Mouse (Mus musculus): ENCODE measurements around the gene Klhl33. TPM values are rescaled to one million over a fixed set of nuclear protein-coding genes. Genes with fewer than 3 reads are reported as not detected.
"Not testable (repeated sequence)": the region's sequence is repeated elsewhere in the genome, so short reads cannot be mapped to it uniquely, and the experiment has no call there.

The Klhl33 gene
- polyA plus RNA-seq (2014; fragmentation: Nextera tagmentation; extraction: Ambion mirVana): 0.76 and 1.4 TPM in 2 replicates

GRCm38 (mm10) chr14:50897374-50897765, at the start of gene Klhl33:
Klhl33 (minus strand) TSS chr14:50897507.
- peak within 1 kb of the TSS; percentile 55 for H3K9ac ChIP-seq (replicated peaks; ENCODE audit: low read length)
- WGBS: 40% methylated on average over 7 of the region's 7 CpGs
- peak within 1 kb of the TSS; percentile 79 for H3K4me2 ChIP-seq (ENCODE audit: low read length)
- no peaks in the 10 kb centered on the region for H3K9me3 ChIP-seq (ENCODE audit: control insufficient read depth, low read length)
- H3K27ac ChIP-seq (replicated peaks; ENCODE audit: low read depth, low read length): no peak within 1 kb of the TSS
- no peaks in the 10 kb centered on the region for H3K4me1 ChIP-seq (ENCODE audit: control insufficient read depth, insufficient read depth, low read length)
- no peak for DNase-seq
- peak within 1 kb of the TSS; percentile 42 for H3K4me3 ChIP-seq (replicated peaks; ENCODE audit: low read depth, low read length)
- no peaks in the 10 kb centered on the region for H3K27me3 ChIP-seq (ENCODE audit: control insufficient read depth, insufficient read depth, low read length)
- no peaks in the 10 kb centered on the region for H3K36me3 ChIP-seq (ENCODE audit: control insufficient read depth, insufficient read depth, low read length)
- no peak for ATAC-seq (ENCODE audit: low FRiP score, low TSS enrichment)

GRCm38 (mm10) chr14:50945526-50945925, 48.2 kb upstream of the Klhl33 start:
- WGBS: 33% methylated on average over 3 of the region's 3 CpGs
- not testable (repeated sequence) for H3K4me1 ChIP-seq (ENCODE audit: control insufficient read depth, insufficient read depth, low read length); H3K36me3 ChIP-seq (ENCODE audit: control insufficient read depth, insufficient read depth, low read length); DNase-seq; ATAC-seq (ENCODE audit: low FRiP score, low TSS enrichment); H3K27ac ChIP-seq (replicated peaks; ENCODE audit: low read depth, low read length); H3K27me3 ChIP-seq (ENCODE audit: control insufficient read depth, insufficient read depth, low read length); H3K9me3 ChIP-seq (ENCODE audit: control insufficient read depth, low read length)
- Histone ChIP-seq H3K4me3 (replicated peaks; ENCODE audit: low read depth, low read length) (peak overlapping the region; percentile 34), H3K4me2 (ENCODE audit: low read length) (peak overlapping the region; percentile 53), H3K9ac (replicated peaks; ENCODE audit: low read length) (0 out of 2 replicates have a peak overlapping the region, but pooled peaks have one; percentile 51)

GRCm38 (mm10) chr14:50945081-50945480, 47.8 kb upstream of the Klhl33 start:
- H3K27me3 ChIP-seq (ENCODE audit: control insufficient read depth, insufficient read depth, low read length); H3K36me3 ChIP-seq (ENCODE audit: control insufficient read depth, insufficient read depth, low read length); ATAC-seq (ENCODE audit: low FRiP score, low TSS enrichment); H3K4me1 ChIP-seq (ENCODE audit: control insufficient read depth, insufficient read depth, low read length); DNase-seq; H3K9me3 ChIP-seq (ENCODE audit: control insufficient read depth, low read length): not testable (repeated sequence)
- 11% methylated on average over 6 of the region's 6 CpGs for WGBS
- Histone ChIP-seq H3K4me3 (replicated peaks; ENCODE audit: low read depth, low read length) (peak overlapping the region; percentile 34), H3K27ac (replicated peaks; ENCODE audit: low read depth, low read length) (peak overlapping the region; percentile 81), H3K4me2 (ENCODE audit: low read length) (peak overlapping the region; percentile 53), H3K9ac (replicated peaks; ENCODE audit: low read length) (peak overlapping the region; percentile 51)

- not testable (repeated sequence) for H3K27me3 ChIP-seq (ENCODE audit: control insufficient read depth, insufficient read depth, low read length); H3K4me1 ChIP-seq (ENCODE audit: control insufficient read depth, insufficient read depth, low read length); H3K36me3 ChIP-seq (ENCODE audit: control insufficient read depth, insufficient read depth, low read length); H3K9me3 ChIP-seq (ENCODE audit: control insufficient read depth, low read length)
- H3K9ac ChIP-seq (replicated peaks; ENCODE audit: low read length): peak overlapping the region; percentile 51
- ATAC-seq (ENCODE audit: low FRiP score, low TSS enrichment): peak; percentile 96
- DNase-seq: peak; percentile 73
- 1% methylated on average over 15 of the region's 15 CpGs for WGBS
- peak overlapping the region; percentile 34 for H3K4me3 ChIP-seq (replicated peaks; ENCODE audit: low read depth, low read length)
- peak overlapping the region; percentile 53 for H3K4me2 ChIP-seq (ENCODE audit: low read length)
- peak overlapping the region; percentile 81 for H3K27ac ChIP-seq (replicated peaks; ENCODE audit: low read depth, low read length)
These were observed 47.3 kb upstream of the Klhl33 start for GRCm38 (mm10) chr14:50944668-50945033.

GRCm38 (mm10) chr14:50943932-50944667, 46.8 kb upstream of the Klhl33 start, which contains the start of gene Gm49342:
Gm49342 (plus strand) TSS chr14:50944517.
- ATAC-seq (ENCODE audit: low FRiP score, low TSS enrichment) (peak; percentile 96), DNase-seq (peak; percentile 90)
- Histone ChIP-seq H3K27ac (replicated peaks; ENCODE audit: low read depth, low read length) (peak within 1 kb of the TSS; percentile 81), H3K4me1 (ENCODE audit: control insufficient read depth, insufficient read depth, low read length) (no peaks in the 10 kb centered on the region), H3K9ac (replicated peaks; ENCODE audit: low read length) (peak within 1 kb of the TSS; percentile 51), H3K27me3 (ENCODE audit: control insufficient read depth, insufficient read depth, low read length) (no peaks in the 10 kb centered on the region), H3K4me2 (ENCODE audit: low read length) (peak within 1 kb of the TSS; percentile 53), H3K9me3 (ENCODE audit: control insufficient read depth, low read length) (no peaks in the 10 kb centered on the region), H3K36me3 (ENCODE audit: control insufficient read depth, insufficient read depth, low read length) (no peaks in the 10 kb centered on the region), H3K4me3 (replicated peaks; ENCODE audit: low read depth, low read length) (peak within 1 kb of the TSS; percentile 34)
- 18% methylated on average over 31 of the region's 31 CpGs for WGBS

GRCm38 (mm10) chr14:50938940-50939339, 41.6 kb upstream of the Klhl33 start:
- Histone ChIP-seq H3K27me3 (ENCODE audit: control insufficient read depth, insufficient read depth, low read length) (no peaks in the 10 kb centered on the region), H3K4me1 (ENCODE audit: control insufficient read depth, insufficient read depth, low read length) (no peaks in the 10 kb centered on the region), H3K9me3 (ENCODE audit: control insufficient read depth, low read length) (no peaks in the 10 kb centered on the region), H3K27ac (replicated peaks; ENCODE audit: low read depth, low read length) (no peak overlapping the region), H3K4me2 (ENCODE audit: low read length) (no peak overlapping the region), H3K4me3 (replicated peaks; ENCODE audit: low read depth, low read length) (no peak overlapping the region), H3K9ac (replicated peaks; ENCODE audit: low read length) (no peak overlapping the region), H3K36me3 (ENCODE audit: control insufficient read depth, insufficient read depth, low read length) (no peaks in the 10 kb centered on the region)
- 47% methylated on average over 2 of the region's 2 CpGs for WGBS
- ATAC-seq (ENCODE audit: low FRiP score, low TSS enrichment) (no peak), DNase-seq (no peak)

- H3K9me3 ChIP-seq (ENCODE audit: control insufficient read depth, low read length): no peaks in the 10 kb centered on the region
- no peaks in the 10 kb centered on the region for H3K4me1 ChIP-seq (ENCODE audit: control insufficient read depth, insufficient read depth, low read length)
- WGBS: 90% methylated on average over 3 of the region's 3 CpGs
- no peak overlapping the region for H3K4me3 ChIP-seq (replicated peaks; ENCODE audit: low read depth, low read length)
- no peak for DNase-seq
- no peak for ATAC-seq (ENCODE audit: low FRiP score, low TSS enrichment)
- H3K36me3 ChIP-seq (ENCODE audit: control insufficient read depth, insufficient read depth, low read length): no peaks in the 10 kb centered on the region
- H3K4me2 ChIP-seq (ENCODE audit: low read length): no peak overlapping the region
- no peak overlapping the region for H3K9ac ChIP-seq (replicated peaks; ENCODE audit: low read length)
- H3K27ac ChIP-seq (replicated peaks; ENCODE audit: low read depth, low read length): no peak overlapping the region
- H3K27me3 ChIP-seq (ENCODE audit: control insufficient read depth, insufficient read depth, low read length): no peaks in the 10 kb centered on the region
These were observed 41.0 kb upstream of the Klhl33 start for GRCm38 (mm10) chr14:50938119-50938908.

GRCm38 (mm10) chr14:50936649-50937048, 39.3 kb upstream of the Klhl33 start:
- no peaks in the 10 kb centered on the region for H3K36me3 ChIP-seq (ENCODE audit: control insufficient read depth, insufficient read depth, low read length)
- no peaks in the 10 kb centered on the region for H3K9me3 ChIP-seq (ENCODE audit: control insufficient read depth, low read length)
- ATAC-seq (ENCODE audit: low FRiP score, low TSS enrichment): no peak
- no peak for DNase-seq
- 60% methylated on average over 1 of the region's 1 CpGs for WGBS
- H3K4me1 ChIP-seq (ENCODE audit: control insufficient read depth, insufficient read depth, low read length): peaks cover 2% of the 10 kb centered on the region; the same call in 1 of the 2 replicates
- H3K4me3 ChIP-seq (replicated peaks; ENCODE audit: low read depth, low read length): no peak overlapping the region
- H3K27me3 ChIP-seq (ENCODE audit: control insufficient read depth, insufficient read depth, low read length): no peaks in the 10 kb centered on the region
- no peak overlapping the region for H3K9ac ChIP-seq (replicated peaks; ENCODE audit: low read length)
- no peak overlapping the region for H3K4me2 ChIP-seq (ENCODE audit: low read length)
- H3K27ac ChIP-seq (replicated peaks; ENCODE audit: low read depth, low read length): no peak overlapping the region
